Mouse (Mus musculus) large intestine, adult 2 months (tissue): ENCODE measurements around the gene Itgb4. TPM values are rescaled to one million over a fixed set of nuclear protein-coding genes. Genes with fewer than 3 reads are reported as not detected.
"Not testable (repeated sequence)": the region's sequence is repeated elsewhere in the genome, so short reads cannot be mapped to it uniquely, and the experiment has no call there.

ENCODE experiments used
- DNase-seq: peaks from one replicate; pipeline ENCODE4 v3.0.0-alpha.2; 2012; ENCODE audit warnings: low read depth, low spot score
- WGBS: fragments of 180-500 bp; shearing (Covaris S2); methylation state at CpG from one replicate; pipeline ENCODE4 v1.1.7; 2018; 5-methylcytosine and 5-hydroxymethylcytosine counted together
- polyA plus RNA-seq: library from polyadenylated mRNA; depleted of rRNA; stranded (reverse); fragments of >200 nt; gene quantifications from 2 replicates; pipeline ENCODE4 v1.2.3, GENCODE M21; 2012

Itgb4 gene
- polyA plus RNA-seq, 1 experiment: 40.1 TPM

GRCm38 (mm10) chr11:116005701-116006419 lies 31.4 kb downstream of the Itgb4 start:
- 60% methylated on average over 9 of the region's 9 CpGs for WGBS
- DNase-seq: no peak

- 90% methylated on average over 28 of the region's 28 CpGs for WGBS
Measured at GRCm38 (mm10) chr11:116007095-116007850, 32.8 kb downstream of the Itgb4 start.

GRCm38 (mm10) chr11:116008411-116008810 lies 33.9 kb downstream of the Itgb4 start:
- WGBS: 87% methylated on average over 11 of the region's 11 CpGs

More at GRCm38 (mm10) chr11:116007095-116007850, 32.8 kb downstream of the Itgb4 start:
- DNase-seq: no peak

GRCm38 (mm10) chr11:116008832-116009375 lies 34.4 kb downstream of the Itgb4 start:
- WGBS: 91% methylated on average over 13 of the region's 13 CpGs
- DNase-seq: no peak

More at GRCm38 (mm10) chr11:116008411-116008810, 33.9 kb downstream of the Itgb4 start:
- no peak for DNase-seq

- WGBS: 97% methylated on average over 11 of the region's 11 CpGs
- DNase-seq: no peak
Measured at GRCm38 (mm10) chr11:116009661-116010060, 35.2 kb downstream of the Itgb4 start.

- no peak for DNase-seq
- WGBS: 95% methylated on average over 8 of the region's 8 CpGs
Measured at GRCm38 (mm10) chr11:116010146-116010545, 35.6 kb downstream of the Itgb4 start.

- DNase-seq: no peak
- WGBS: 91% methylated on average over 5 of the region's 5 CpGs
Measured at GRCm38 (mm10) chr11:116010948-116011347, 36.4 kb downstream of the Itgb4 start.

- no peak for DNase-seq
- 41% methylated on average over 14 of the region's 14 CpGs for WGBS
Measured at GRCm38 (mm10) chr11:116011529-116012261, 37.2 kb downstream of the Itgb4 start.

GRCm38 (mm10) chr11:116012262-116012947 lies 37.9 kb downstream of the Itgb4 start, which contains the start of gene Galk1:
Gene Galk1, minus strand, starts transcription at chr11:116012719.
- no peak for DNase-seq
- 1% methylated on average over 55 of the region's 55 CpGs for WGBS

- WGBS: 84% methylated on average over 8 of the region's 8 CpGs
- DNase-seq: no peak
Measured at GRCm38 (mm10) chr11:116014821-116015220, 40.3 kb downstream of the Itgb4 start.

- no peak for DNase-seq
- 36% methylated on average over 6 of the region's 6 CpGs for WGBS
Measured at GRCm38 (mm10) chr11:116018106-116018505, 43.6 kb downstream of the Itgb4 start.

GRCm38 (mm10) chr11:116018867-116019266 lies 44.4 kb downstream of the Itgb4 start:
- not testable (repeated sequence) for DNase-seq
- 96% methylated on average over 4 of the region's 4 CpGs for WGBS

- no peak for DNase-seq
- WGBS: 60% methylated on average over 1 of the region's 1 CpGs
Measured at GRCm38 (mm10) chr11:116019360-116019791, 44.9 kb downstream of the Itgb4 start.

GRCm38 (mm10) chr11:116019976-116020411 lies 45.5 kb downstream of the Itgb4 start:
- no peak for DNase-seq
- WGBS: 74% methylated on average over 2 of the region's 2 CpGs

GRCm38 (mm10) chr11:116020519-116020922 lies 46.0 kb downstream of the Itgb4 start:
- WGBS: 19% methylated on average over 1 of the region's 1 CpGs
- no peak for DNase-seq

GRCm38 (mm10) chr11:116021328-116022220 lies 47.1 kb downstream of the Itgb4 start:
- WGBS: 39% methylated on average over 6 of the region's 6 CpGs
- no peak for DNase-seq

- DNase-seq: no peak
- WGBS: 16% methylated on average over 4 of the region's 4 CpGs
Measured at GRCm38 (mm10) chr11:116022256-116022780, 47.8 kb downstream of the Itgb4 start.
